Mouse (Mus musculus): Measurements from ENCODE around the gene Eef2kmt.
"Not testable (repeated sequence)": the region's sequence is repeated elsewhere in the genome, so short reads cannot be mapped to it uniquely, and the experiment has no call there.

Eef2kmt gene

GRCm38 (mm10) chr16:5255779-5256496 lies at the start of gene Eef2kmt:
Gene Eef2kmt (minus strand): TSS chr16:5255983.
- peak; percentile 94 to 96 for DNase-seq (ENCODE audit: low spot score in 2 of 2)

DNA sequence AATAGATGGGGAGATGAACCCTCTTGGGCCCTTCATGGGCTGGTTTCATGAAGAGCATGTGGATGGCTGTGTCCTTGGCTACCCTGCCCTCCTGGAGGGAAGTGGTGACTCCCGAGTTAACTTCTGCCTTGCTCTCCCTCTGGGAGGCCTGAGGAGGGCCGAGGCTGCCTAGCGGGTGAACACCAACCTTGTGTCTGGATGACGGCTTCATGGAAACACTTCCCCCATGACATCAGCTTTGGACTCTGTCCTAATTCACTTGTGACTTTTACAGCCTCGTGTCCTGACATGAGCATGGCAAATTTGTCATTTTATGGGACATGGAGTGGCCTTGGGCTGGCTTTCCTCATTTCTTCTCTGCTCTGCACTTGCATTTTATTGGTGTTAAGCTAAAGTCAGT lies 39.5 kb upstream of the Eef2kmt start:
- DNase-seq (ENCODE audit: low spot score in 2 of 2), result no peak

DNA sequence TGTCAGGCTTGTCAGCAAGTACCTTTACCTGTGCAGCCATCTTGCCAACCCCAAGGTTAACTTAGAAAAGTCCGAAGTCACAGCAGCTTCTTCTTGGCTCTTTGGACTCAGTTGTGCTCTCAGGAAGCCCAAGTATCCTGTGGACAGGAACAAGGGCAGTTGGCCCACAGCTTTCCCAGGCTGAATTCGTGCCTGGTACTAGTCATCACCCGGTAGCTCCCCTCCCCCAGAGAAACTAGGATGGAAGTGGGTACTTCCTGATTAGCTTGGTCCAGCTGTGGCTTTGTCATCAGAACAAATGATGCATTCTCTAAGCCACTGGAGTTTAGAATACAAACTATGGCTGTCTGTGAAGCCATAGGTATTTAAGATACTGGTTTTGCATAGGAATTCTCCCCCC lies 29.6 kb upstream of the Eef2kmt start:
- no peak for DNase-seq (ENCODE audit: low spot score in 2 of 2)

DNA sequence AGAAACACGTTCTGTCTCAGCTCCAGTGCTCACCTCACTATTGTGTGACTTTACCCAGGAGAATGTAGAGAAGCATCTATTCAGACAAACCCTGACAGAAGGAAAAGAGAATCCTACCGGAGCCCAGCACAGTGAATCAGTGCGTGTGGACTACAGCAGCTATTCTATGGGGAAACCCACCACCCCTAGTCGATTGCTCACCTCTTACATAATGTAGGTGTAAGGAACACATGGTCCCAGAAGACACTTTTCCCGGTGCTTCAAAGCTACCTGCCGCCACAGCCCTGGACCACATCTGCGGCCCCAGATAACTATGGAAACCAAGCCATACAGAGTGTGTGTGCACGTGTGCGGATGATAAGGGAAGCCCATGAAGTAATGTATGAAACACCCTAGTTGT lies 26.9 kb upstream of the Eef2kmt start:
- no peak for DNase-seq (ENCODE audit: low spot score in 2 of 2)

GRCm38 (mm10) chr16:5279571-5280222 lies 23.9 kb upstream of the Eef2kmt start:
- DNase-seq (ENCODE audit: low spot score in 2 of 2), result no peak

DNA sequence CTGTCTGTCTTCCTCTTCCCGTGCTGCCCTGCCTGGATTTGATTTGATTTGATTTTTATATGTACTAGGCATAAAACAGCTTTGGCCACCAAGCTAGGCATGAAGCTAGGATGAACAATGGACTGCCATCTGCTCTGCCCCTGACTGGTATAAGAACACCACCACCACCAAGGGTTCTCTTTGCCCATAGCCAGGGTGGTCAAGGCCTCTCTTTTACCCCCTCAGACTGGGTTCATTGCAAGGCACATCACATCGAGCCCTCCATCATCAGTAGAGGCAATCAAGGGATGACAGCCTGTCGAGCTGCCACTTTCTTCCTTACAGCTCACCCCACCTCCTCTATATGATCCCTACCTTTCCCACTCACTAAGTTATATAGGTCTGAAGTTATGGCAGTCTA lies 16.6 kb upstream of the Eef2kmt start:
- no peak for DNase-seq (ENCODE audit: low spot score in 2 of 2)

DNA sequence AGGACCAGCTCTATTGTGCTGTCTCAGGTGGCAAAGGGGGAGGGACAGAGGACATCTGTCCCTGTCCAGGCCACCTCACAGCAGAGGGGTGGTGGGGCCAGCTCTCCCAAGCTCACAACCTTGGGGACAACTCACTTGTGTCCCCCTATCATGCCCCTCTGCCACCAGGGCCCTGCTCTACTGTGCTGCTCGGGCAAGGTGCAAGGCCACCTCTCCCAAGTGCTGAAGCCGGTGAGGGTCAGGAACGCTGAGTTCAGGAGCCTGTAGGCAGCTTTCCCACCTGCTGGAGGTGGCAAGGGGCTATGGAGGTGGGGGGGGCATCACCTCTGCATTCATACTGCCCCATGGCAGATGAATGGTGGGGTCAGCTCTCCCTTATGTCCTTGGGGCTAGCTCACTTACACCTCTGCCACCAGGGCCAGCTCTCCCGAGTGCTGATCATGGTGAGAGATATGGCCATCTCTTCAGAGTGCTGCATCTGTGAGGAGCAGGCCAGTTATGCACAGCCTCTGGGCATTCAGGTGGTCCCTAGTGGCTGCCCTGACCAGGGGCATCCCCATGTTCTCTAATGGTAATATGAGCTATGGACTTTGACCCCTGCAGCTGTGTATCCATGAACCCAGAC lies 15.7 kb upstream of the Eef2kmt start:
- no peak for DNase-seq (ENCODE audit: low spot score in 2 of 2)

GRCm38 (mm10) chr16:5263926-5264325 lies 8.1 kb upstream of the Eef2kmt start:
- DNase-seq (ENCODE audit: low spot score in 2 of 2), result no peak

DNA sequence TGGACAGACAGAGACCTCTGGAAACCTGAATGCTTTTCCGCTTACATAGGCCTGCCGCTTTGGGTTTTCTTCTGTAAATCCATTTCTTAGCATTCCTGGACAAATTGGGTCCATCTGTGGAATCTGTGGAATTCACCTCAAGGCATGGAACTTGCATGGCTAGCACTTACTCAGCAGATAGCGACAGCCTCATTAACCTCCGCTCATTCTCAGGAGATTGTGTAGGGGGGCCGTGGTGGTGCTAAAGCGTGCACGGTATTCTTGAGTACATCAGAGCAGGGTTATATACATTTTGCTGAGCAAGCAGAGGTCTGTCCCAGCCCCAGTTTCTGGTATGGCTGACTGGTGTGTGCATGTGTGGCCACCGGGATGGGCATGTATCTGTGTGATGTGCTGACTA lies 7.4 kb upstream of the Eef2kmt start:
- DNase-seq (ENCODE audit: low spot score in 2 of 2), result no peak

GRCm38 (mm10) chr16:5255081-5255740 lies 572 bp downstream of the Eef2kmt start:
- no peak for DNase-seq (ENCODE audit: low spot score in 2 of 2)

- DNase-seq (ENCODE audit: low spot score in 2 of 2), result peak in 1 of 2 experiments; percentile 63
Measured at GRCm38 (mm10) chr16:5254346-5255025, 1.3 kb downstream of the Eef2kmt start.

DNA sequence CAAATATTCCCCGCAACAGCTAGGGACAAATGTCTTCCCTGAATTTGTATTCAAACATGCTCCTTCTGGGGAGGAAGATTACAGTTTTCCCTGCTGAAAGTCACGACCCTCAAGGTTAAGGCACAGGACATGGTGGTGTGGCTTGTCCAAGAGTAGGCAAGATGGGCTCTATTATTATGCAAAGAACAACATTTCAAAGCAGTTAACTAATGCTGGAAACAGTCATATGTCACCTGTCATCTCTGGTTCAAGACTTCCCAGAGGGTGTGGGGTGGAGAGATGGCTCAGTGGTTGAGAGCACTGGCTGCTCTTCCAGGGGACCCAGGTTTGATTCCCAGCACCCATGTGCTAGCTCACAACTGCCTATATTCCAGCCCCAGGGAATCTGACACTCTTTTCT lies 3.5 kb downstream of the Eef2kmt start:
- no peak for DNase-seq (ENCODE audit: low spot score in 2 of 2)

DNA sequence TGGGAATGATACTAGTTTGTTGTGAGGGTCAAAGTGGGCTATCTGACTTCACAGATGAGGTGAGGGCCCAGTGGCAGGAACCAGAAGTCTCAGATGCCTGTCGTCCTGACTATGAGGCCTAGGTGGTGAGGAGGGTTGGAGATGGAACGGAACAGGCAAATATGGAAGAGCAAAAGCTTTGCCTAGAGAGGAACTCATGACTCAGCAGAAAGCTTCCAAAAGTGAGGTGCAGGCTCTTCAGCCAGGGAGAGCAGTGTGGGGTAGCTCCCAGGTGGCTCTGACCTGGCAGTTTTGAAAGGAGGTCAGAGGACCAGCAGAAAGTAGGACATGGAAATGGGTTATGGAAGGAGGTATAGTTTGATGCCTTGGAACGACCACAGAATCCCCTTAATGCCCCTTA lies 4.9 kb downstream of the Eef2kmt start:
- no peak for DNase-seq (ENCODE audit: low spot score in 2 of 2)

DNA sequence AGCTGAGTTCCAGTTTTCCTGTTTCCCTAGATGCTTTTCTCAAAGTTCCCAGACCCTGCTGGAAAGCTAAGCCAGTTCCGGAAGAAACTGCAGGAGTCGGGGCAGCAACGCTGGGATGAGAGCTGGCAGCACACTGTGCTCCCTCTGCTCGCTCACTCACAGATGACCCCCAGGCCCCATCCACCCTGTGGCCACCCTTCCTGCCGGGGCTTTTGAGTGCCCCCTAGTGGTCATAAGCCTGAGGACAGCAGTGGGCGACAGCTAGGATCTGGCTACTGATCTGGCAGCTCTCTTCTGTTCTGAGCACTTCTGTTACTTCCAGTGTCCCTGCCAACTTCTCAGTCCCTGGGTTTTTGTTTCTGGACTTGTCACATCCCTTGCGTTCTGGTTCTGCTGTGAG lies 11.4 kb downstream of the Eef2kmt start:
- DNase-seq (ENCODE audit: low spot score in 2 of 2), result peak in 1 of 2 experiments; percentile 58

GRCm38 (mm10) chr16:5242882-5243281 lies 12.9 kb downstream of the Eef2kmt start:
- DNase-seq (ENCODE audit: low spot score in 2 of 2), result no peak

DNA sequence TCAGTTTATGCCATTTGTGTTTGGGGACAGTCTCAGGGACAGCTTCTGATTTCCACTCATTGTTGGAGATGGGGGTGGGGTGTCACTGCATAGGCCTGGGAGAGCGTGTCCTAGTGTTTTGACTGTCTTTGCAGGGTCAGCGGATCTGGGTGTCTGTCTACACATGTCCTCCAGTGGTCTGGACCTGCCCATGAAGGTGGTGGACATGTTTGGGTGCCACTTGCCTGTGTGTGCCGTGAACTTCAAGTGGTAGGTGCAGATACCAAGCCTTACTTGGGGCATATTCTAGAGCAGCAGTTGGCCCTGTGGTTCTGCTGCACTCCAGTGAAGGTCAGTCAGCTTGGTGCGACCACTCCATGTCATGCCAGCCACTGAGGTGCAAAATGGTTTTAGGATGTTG lies 13.4 kb downstream of the Eef2kmt start:
- no peak for DNase-seq (ENCODE audit: low spot score in 2 of 2)

GRCm38 (mm10) chr16:5233418-5234313 lies 22.1 kb downstream of the Eef2kmt start, which contains the start of gene Alg1:
Gene Alg1 (plus strand): TSS chr16:5233621.
- DNase-seq (ENCODE audit: low spot score in 2 of 2), result peak; percentile 79 to 92

GRCm38 (mm10) chr16:5232982-5233381 lies 22.8 kb downstream of the Eef2kmt start:
- no peak for DNase-seq (ENCODE audit: low spot score in 2 of 2)

- not testable (repeated sequence) for DNase-seq (ENCODE audit: low spot score in 2 of 2)
Measured at GRCm38 (mm10) chr16:5228103-5228502, 27.7 kb downstream of the Eef2kmt start.

GRCm38 (mm10) chr16:5227501-5227900 lies 28.3 kb downstream of the Eef2kmt start:
- not testable (repeated sequence) for DNase-seq (ENCODE audit: low spot score in 2 of 2)

DNA sequence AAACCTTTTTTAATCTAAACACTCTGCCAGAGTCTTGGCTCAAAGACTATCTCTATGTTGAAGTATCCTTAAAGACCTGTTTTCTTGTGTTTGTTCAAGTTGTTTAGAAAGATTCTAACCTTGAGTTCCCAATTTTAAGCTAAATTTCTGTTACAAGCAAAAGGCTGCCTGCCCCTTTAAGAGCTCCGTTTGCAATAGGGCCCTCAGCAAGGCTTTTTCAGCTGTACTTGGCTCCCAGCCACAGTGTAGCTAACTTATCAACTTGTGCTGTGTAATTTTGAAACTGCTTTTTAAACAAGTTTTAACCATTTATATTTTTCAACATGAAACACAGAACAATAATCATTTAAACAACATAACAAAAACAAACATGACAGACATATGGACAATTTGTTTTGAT lies 29.2 kb downstream of the Eef2kmt start:
- not testable (repeated sequence) for DNase-seq (ENCODE audit: low spot score in 2 of 2)
